Mouse (Mus musculus) heart, embryonic 10.5 days (tissue): ENCODE results near the gene Slc35b3. TPM values are rescaled to one million over a fixed set of nuclear protein-coding genes. Genes with fewer than 3 reads are reported as not detected.
A peak's percentile ranks its signal among the peaks of the same experiment; 100 is the strongest.

Experiments used
- DNase-seq: peaks from one replicate; pipeline ENCODE4 v3.0.0-alpha.2; 2017; ENCODE audit warnings: low spot score
- H3K27ac ChIP-seq: fragments of 300-500 bp; sonication (generic); 2 replicates; pipeline ENCODE4 v1.5.1; 2016; ENCODE audit warnings: mild to moderate bottlenecking
- H3K27me3 ChIP-seq: fragments of 300-500 bp; sonication (generic); 2 replicates; pipeline ENCODE4 v1.6.1; 2016; ENCODE audit warnings: mild to moderate bottlenecking; ENCODE audit not compliant: poor library complexity, insufficient read depth, severe bottlenecking
- H3K36me3 ChIP-seq: fragments of 300-500 bp; sonication (generic); 2 replicates; pipeline ENCODE4 v1.6.1; 2016; ENCODE audit warnings: mild to moderate bottlenecking, moderate library complexity
- H3K4me1 ChIP-seq: fragments of 300-500 bp; sonication (generic); 2 replicates; pipeline ENCODE4 v1.6.1; 2016; ENCODE audit warnings: mild to moderate bottlenecking
- H3K4me3 ChIP-seq: fragments of 300-500 bp; sonication (generic); 2 replicates; pipeline ENCODE4 v1.5.1; 2016; ENCODE audit warnings: mild to moderate bottlenecking, moderate library complexity
- H3K9me3 ChIP-seq: fragments of 300-500 bp; sonication (generic); 2 replicates; pipeline ENCODE4 v1.6.1; 2016; ENCODE audit warnings: mild to moderate bottlenecking, moderate library complexity
- WGBS: fragments of 180-500 bp; shearing (Covaris S2); methylation state at CpG from one replicate; pipeline ENCODE4 v1.1.7; 2016; 5-methylcytosine and 5-hydroxymethylcytosine counted together
- polyA plus RNA-seq: library from polyadenylated mRNA; unstranded; fragments of >200 nt; fragmentation: Nextera tagmentation; extraction: Ambion mirVana; gene quantifications from 2 replicates; pipeline ENCODE4 v1.2.1, GENCODE M21; 2016

Gene Slc35b3
- polyA plus RNA-seq, 1 experiment from 2014 or later, result 28.0 TPM

- no peak for DNase-seq
- Histone ChIP-seq H3K27me3 (no peaks in the 10 kb centered on the region), H3K36me3 (no peaks in the 10 kb centered on the region), H3K4me3 (no peak overlapping the region), H3K4me1 (no peaks in the 10 kb centered on the region), H3K27ac (no peak overlapping the region), H3K9me3 (no peaks in the 10 kb centered on the region)
- 60% methylated on average over 1 of the region's 1 CpGs for WGBS
Observed at GRCm38 (mm10) chr13:38967518-38967917, 6.8 kb upstream of the Slc35b3 start.

- Histone ChIP-seq H3K4me3 (no peak overlapping the region), H3K9me3 (no peaks in the 10 kb centered on the region), H3K27me3 (no peaks in the 10 kb centered on the region), H3K36me3 (no peaks in the 10 kb centered on the region), H3K4me1 (no peaks in the 10 kb centered on the region), H3K27ac (no peak overlapping the region)
- WGBS, result 89% methylated on average over 2 of the region's 2 CpGs
- no peak for DNase-seq
Observed at GRCm38 (mm10) chr13:38966922-38967448, 6.3 kb upstream of the Slc35b3 start.

GRCm38 (mm10) chr13:38962771-38963170 lies 2.1 kb upstream of the Slc35b3 start:
- H3K27ac ChIP-seq, result no peak overlapping the region
- no peaks in the 10 kb centered on the region for H3K36me3 ChIP-seq
- no peaks in the 10 kb centered on the region for H3K27me3 ChIP-seq
- H3K4me3 ChIP-seq, result no peak overlapping the region
- 73% methylated on average over 2 of the region's 2 CpGs for WGBS
- H3K4me1 ChIP-seq, result peaks cover 17% of the 10 kb centered on the region; the same call in 1 of the 2 replicates
- H3K9me3 ChIP-seq, result no peaks in the 10 kb centered on the region
- DNase-seq, result no peak

GRCm38 (mm10) chr13:38958037-38958436 lies 2.6 kb downstream of the Slc35b3 start:
- Histone ChIP-seq H3K4me1 (peaks cover 20% of the 10 kb centered on the region; the same call in 1 of the 2 replicates), H3K36me3 (peaks cover 24% of the 10 kb centered on the region), H3K4me3 (no peak overlapping the region), H3K9me3 (no peaks in the 10 kb centered on the region), H3K27me3 (no peaks in the 10 kb centered on the region), H3K27ac (no peak overlapping the region)
- DNase-seq, result no peak
- 62% methylated on average over 5 of the region's 5 CpGs for WGBS

- Histone ChIP-seq H3K36me3 (peaks cover 51% of the 10 kb centered on the region), H3K9me3 (no peaks in the 10 kb centered on the region), H3K27ac (peak overlapping the region; percentile 52), H3K27me3 (no peaks in the 10 kb centered on the region), H3K4me1 (peaks cover 7% of the 10 kb centered on the region), H3K4me3 (no peak overlapping the region)
- DNase-seq, result no peak
- WGBS, result 55% methylated on average over 3 of the region's 3 CpGs
Observed at GRCm38 (mm10) chr13:38946296-38947012, 14.2 kb downstream of the Slc35b3 start.

- Histone ChIP-seq H3K4me1 (peaks cover 7% of the 10 kb centered on the region), H3K36me3 (peaks cover 49% of the 10 kb centered on the region), H3K4me3 (no peak overlapping the region), H3K9me3 (no peaks in the 10 kb centered on the region), H3K27me3 (no peaks in the 10 kb centered on the region), H3K27ac (peak overlapping the region; percentile 52; the same call in 1 of the 2 replicates)
- DNase-seq, result no peak
- 68% methylated on average over 1 of the region's 1 CpGs for WGBS
Observed at GRCm38 (mm10) chr13:38945767-38946166, 14.9 kb downstream of the Slc35b3 start.

- Histone ChIP-seq H3K36me3 (peaks cover 49% of the 10 kb centered on the region), H3K4me1 (peaks cover 7% of the 10 kb centered on the region), H3K27ac (no peak overlapping the region), H3K4me3 (no peak overlapping the region), H3K27me3 (no peaks in the 10 kb centered on the region), H3K9me3 (no peaks in the 10 kb centered on the region)
- DNase-seq, result no peak
- 77% methylated on average over 6 of the region's 6 CpGs for WGBS
Observed at GRCm38 (mm10) chr13:38944951-38945350, 15.7 kb downstream of the Slc35b3 start.

- Histone ChIP-seq H3K27me3 (no peaks in the 10 kb centered on the region), H3K4me1 (peaks cover 7% of the 10 kb centered on the region), H3K36me3 (peaks cover 56% of the 10 kb centered on the region), H3K27ac (no peak overlapping the region), H3K4me3 (no peak overlapping the region), H3K9me3 (no peaks in the 10 kb centered on the region)
- 86% methylated on average over 4 of the region's 4 CpGs for WGBS
- no peak for DNase-seq
Observed at GRCm38 (mm10) chr13:38941786-38942185, 18.9 kb downstream of the Slc35b3 start.

- no peak overlapping the region for H3K4me3 ChIP-seq
- no peaks in the 10 kb centered on the region for H3K9me3 ChIP-seq
- H3K36me3 ChIP-seq, result peaks cover 61% of the 10 kb centered on the region
- 90% methylated on average over 19 of the region's 19 CpGs for WGBS
- no peaks in the 10 kb centered on the region for H3K27me3 ChIP-seq
- DNase-seq, result no peak
- peaks cover 2% of the 10 kb centered on the region; the same call in 1 of the 2 replicates for H3K4me1 ChIP-seq
- no peak overlapping the region for H3K27ac ChIP-seq
Observed at GRCm38 (mm10) chr13:38941280-38941679, 19.4 kb downstream of the Slc35b3 start.

- H3K27ac ChIP-seq, result no peak overlapping the region
- H3K4me1 ChIP-seq, result no peaks in the 10 kb centered on the region
- H3K4me3 ChIP-seq, result no peak overlapping the region
- H3K36me3 ChIP-seq, result peaks cover 76% of the 10 kb centered on the region
- 95% methylated on average over 2 of the region's 2 CpGs for WGBS
- DNase-seq, result no peak
- no peaks in the 10 kb centered on the region for H3K9me3 ChIP-seq
- H3K27me3 ChIP-seq, result no peaks in the 10 kb centered on the region
Observed at GRCm38 (mm10) chr13:38938433-38938832, 22.2 kb downstream of the Slc35b3 start.

- Histone ChIP-seq H3K4me1 (no peaks in the 10 kb centered on the region), H3K4me3 (no peak overlapping the region), H3K27me3 (no peaks in the 10 kb centered on the region), H3K9me3 (no peaks in the 10 kb centered on the region), H3K27ac (no peak overlapping the region), H3K36me3 (peaks cover 78% of the 10 kb centered on the region)
- DNase-seq, result no peak
- 75% methylated on average over 10 of the region's 10 CpGs for WGBS
Observed at GRCm38 (mm10) chr13:38936860-38937471, 23.7 kb downstream of the Slc35b3 start.

GRCm38 (mm10) chr13:38935856-38936446 lies 24.7 kb downstream of the Slc35b3 start:
- Histone ChIP-seq H3K9me3 (no peaks in the 10 kb centered on the region), H3K36me3 (peaks cover 77% of the 10 kb centered on the region), H3K27me3 (no peaks in the 10 kb centered on the region), H3K4me3 (no peak overlapping the region), H3K27ac (no peak overlapping the region), H3K4me1 (no peaks in the 10 kb centered on the region)
- 90% methylated on average over 10 of the region's 10 CpGs for whole genome bisulfite sequencing
- no peak for DNase-seq
